Mouse (Mus musculus) heart, postnatal 4 days (tissue): ENCODE measurements around the gene Meis2. TPM values are rescaled to one million over a fixed set of nuclear protein-coding genes. Genes with fewer than 3 reads are reported as not detected.

ENCODE experiments used
- DNase-seq: peaks from one replicate; pipeline ENCODE4 v3.0.0; 2021
- total RNA-seq, 2 experiments: library from RNA; stranded (reverse); gene quantifications; 2 replicates each; pipeline ENCODE4 v1.2.3; 2021

Gene Meis2
- total RNA-seq, 2 experiments from 2014 or later = 33.2 to 36.6 TPM

DNA sequence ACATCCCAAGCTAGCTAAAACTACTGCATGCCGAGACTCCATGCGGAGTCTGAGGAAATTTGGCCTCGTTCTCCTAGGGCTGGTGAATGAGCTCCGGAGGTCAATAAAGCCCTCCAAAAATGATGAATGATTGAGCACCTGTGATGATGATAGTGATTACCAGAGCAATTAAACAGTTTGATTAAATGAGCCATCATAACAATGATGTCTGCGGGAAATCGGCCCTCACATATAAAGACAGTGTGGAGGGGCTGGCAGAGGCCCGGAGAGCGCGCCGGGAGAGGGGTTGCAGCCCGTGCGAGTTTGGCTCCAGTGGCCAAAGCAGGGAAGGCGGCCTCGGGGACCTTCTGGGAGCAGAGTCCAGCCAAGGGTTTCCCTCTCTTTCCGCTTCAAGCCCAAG, 2.1 kb upstream of the Meis2 start:
- peak; percentile 54 for DNase-seq

- peak; percentile 92 for DNase-seq
Measured at GRCm38 (mm10) chr2:116067065-116067497, 1.4 kb upstream of the Meis2 start.

- DNase-seq = peak; percentile 54
Measured at GRCm38 (mm10) chr2:116066057-116066941, 660 bp upstream of the Meis2 start.

GRCm38 (mm10) chr2:116065057-116065456, 582 bp downstream of the Meis2 start:
- DNase-seq = peak; percentile 55

GRCm38 (mm10) chr2:116064521-116064920, 1.1 kb downstream of the Meis2 start:
- no peak for DNase-seq

- DNase-seq = peak; percentile 51
Measured at GRCm38 (mm10) chr2:116063819-116064293, 1.8 kb downstream of the Meis2 start.

- DNase-seq = peak; percentile 59
Measured at GRCm38 (mm10) chr2:116062761-116063441, 2.7 kb downstream of the Meis2 start.

DNA sequence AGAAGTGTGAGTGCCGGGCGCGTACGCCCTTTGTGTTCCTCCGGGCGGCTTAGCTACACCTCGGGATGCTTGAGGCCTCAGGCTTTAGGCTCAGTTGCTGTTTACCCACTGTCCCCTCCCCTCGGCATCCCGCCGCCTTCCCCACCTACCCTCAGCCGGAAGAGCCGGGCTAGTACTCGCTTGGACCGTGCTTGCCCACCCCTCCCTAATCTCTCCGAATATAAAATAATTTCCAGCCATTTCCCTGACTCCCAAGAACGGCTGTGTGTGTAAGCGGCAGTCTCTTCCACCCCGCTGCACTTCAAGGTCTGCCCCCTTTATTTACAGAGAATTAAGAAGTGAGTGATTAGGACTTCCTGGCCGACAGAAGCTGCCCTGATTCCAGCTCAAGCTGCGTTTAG, 3.4 kb downstream of the Meis2 start:
- peak; percentile 51 for DNase-seq

- DNase-seq = peak; percentile 48
Measured at GRCm38 (mm10) chr2:116061401-116062021, 4.1 kb downstream of the Meis2 start.

GRCm38 (mm10) chr2:116060701-116061400, 4.8 kb downstream of the Meis2 start:
- no peak for DNase-seq

DNA sequence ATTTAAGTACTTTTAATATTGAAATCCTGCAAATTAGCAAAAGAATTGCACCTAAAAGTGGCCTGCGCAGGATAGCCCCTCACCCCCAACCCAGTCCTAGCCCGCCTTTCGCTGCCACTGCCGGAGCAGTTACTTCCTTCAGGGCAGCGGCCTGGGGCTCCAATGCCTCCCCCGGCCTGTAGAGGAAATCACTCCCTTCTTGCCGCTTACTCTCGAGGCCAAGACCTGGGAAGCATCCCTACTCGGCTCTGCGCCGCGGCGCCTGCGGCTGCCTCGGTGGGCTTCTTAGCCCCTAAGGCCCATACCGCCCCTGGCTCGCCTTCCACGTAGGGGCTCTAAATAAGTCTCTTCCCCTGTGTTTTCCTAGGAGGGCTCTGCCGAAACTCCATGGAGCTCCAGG, 5.4 kb downstream of the Meis2 start:
- peak; percentile 52 for DNase-seq

DNA sequence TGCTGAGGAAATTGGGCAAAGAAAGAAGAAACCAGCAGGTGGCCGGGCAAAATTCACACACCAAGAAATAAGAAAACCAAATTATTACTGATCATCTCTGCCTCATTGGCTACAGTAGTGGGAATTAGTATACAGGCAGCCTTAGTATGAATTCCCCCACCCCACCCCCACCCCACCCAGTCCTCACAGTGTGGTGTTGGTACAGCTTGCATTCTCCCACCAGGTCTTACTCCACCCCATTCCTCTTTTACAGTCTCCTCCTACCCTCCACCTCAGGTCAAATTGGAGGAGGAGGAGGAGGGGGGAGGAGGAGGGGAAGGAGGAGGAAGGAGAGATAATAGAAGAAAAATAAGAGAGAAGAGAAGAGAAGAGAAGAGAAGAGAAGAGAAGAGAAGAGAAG, 6.0 kb downstream of the Meis2 start:
- no peak for DNase-seq

DNA sequence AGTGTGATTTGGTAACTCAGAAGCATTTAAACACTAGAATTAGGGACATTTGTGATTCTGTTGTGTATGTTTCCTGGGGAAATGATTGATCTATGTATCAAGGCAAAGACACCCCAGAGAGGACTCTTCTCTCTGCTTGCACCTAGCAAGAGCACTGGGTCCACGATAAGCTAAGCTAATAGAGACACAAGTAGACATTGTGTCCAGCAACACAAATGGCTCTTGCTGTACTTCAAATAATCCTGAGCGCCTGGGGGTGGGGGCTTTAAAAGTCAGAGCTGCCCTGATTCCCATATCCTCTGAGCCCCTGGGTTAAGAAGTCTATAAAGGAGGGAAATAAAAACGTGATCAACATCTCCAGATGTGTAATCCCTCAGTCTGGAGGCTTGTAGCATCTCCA, 6.6 kb downstream of the Meis2 start:
- DNase-seq = no peak

DNA sequence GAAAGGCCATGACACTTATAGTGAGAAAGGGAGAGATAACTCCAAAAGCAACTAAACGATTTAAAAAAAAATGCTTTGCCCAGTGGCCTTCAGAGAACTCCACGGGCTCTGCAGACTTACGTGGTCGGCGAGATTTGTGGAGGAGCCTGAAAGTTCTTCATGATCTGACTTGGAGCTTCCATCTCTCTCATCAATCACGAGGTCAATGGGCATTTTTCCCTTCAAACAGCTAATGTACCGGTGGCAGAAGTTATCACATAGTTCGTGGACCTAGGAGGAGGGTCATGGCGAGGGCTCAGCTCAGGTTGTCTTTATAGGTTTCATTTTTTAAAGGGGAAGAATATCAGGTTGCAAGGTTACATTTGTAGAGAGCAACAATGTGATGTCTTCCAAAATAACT, 7.1 kb downstream of the Meis2 start:
- no peak for DNase-seq

DNA sequence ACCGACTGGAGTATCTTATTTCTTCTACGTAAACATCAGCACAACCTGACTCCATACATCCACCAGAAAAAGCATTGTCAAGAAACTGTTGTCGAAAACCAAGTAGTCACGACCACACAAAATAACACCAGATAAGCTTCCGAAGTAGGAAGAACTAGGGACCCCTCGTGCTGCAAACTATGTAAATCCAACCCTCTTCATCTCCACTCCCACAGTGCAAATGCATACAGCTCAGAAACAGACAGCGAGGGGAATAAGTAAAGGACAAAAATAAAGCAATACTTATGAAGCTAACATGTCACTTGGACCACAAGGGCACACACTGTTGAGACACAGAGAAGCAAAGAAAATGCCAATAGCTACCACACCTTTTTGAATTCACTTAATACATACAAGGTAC, 8.8 kb downstream of the Meis2 start:
- DNase-seq = no peak

- no peak for DNase-seq
Measured at GRCm38 (mm10) chr2:116055686-116056620, 9.7 kb downstream of the Meis2 start.

DNA sequence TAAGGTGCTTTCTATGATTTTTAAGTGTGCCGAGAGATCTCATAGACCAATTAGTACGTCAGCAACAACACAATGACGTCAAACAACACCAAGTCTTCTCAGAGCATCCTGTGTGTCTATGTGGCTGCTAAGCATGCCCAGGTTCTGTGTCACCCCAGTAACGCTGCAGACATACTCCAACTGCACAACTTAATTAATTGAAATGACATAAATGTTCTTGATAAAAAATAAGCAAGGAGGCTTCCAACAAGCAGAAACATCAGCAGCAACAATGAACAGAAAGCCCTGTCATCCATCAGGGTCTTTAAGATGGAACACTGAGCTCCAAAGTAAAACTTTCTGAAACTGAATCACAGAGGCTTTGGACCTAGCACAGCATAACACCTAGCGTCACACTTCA, 11.7 kb downstream of the Meis2 start:
- DNase-seq = no peak

DNA sequence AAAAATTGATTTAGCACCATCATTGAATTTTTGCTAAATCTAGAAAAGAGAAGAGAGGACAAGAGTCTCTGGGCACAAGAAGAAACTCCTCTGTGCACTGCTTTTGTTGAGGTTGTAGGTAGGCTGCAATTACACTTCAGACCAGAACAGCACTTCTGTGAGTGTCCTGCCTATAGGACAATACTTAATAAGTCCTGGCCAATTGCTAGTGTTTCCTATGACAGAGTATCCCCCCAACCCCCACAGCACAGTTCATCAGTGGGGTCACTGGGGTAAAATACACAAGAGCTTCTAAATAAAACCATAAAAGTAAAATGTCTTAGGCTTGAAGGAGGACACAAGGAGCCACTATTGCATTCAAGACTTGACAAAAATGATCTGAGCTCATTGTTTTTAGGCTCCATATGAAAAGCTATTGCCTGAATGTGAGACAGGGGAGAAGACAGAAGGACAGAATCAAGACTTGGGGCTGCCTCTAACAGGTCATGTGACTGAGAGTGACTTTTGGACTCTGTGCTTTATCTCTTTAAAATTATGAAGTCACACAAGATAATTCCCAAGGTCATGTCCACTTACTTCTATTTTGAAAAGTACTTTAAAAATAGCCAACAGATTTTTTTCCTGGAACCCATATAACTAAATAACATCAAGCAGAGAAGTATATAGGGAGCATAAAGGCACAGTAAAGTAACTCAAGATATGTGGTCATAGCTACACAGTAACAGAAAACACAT, 12.8 kb downstream of the Meis2 start:
- no peak for DNase-seq

- no peak for DNase-seq
Measured at GRCm38 (mm10) chr2:116051906-116052614, 13.6 kb downstream of the Meis2 start.

- no peak for DNase-seq
Measured at GRCm38 (mm10) chr2:116049710-116050109, 15.9 kb downstream of the Meis2 start.
